In the genomic region with DNA sequence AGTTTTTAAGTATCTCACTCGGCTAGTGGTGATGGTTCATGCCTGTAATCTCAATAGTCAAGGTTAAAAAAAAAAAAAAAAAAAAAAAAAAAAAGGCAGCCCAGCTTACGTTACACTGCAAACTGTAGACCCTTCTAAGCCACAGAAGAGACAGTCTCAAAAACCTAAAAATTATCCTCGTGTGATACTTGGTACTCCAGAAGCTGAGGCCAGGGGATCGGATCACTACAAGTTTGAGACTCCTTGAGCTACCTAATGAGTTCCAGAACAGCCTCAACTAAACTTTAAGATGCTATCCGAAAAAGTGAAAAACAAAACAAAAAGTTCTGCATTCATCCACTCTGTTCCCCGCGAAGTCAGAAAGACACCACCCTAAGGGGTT, we compare ENCODE assay signal across 7 mouse cellular contexts. TPM values are rescaled to one million over a fixed set of nuclear protein-coding genes. Genes with fewer than 3 reads are reported as not detected.
A peak's percentile ranks its signal among the peaks of the same experiment; 100 is the strongest.
DNase-seq lines count a peak whose midpoint lies in the region; ATAC-seq and TF ChIP-seq lines count a peak whose summit lies in the region.

No protein-coding gene starts in this region.

- no peak for ATAC-seq in embryonic facial prominence, embryonic 13.5 days (ENCODE audit: insufficient number of reproducible peaks, insufficient read depth, low FRiP score, low TSS enrichment, low read depth)
- ATAC-seq in hindbrain, embryonic 14.5 days (ENCODE audit: low FRiP score) = no peak

- TF ChIP-seq CTCF in thymus, adult 2 months (IDR thresholded peaks at IDR 0.05; ENCODE audit: borderline replicate concordance, control insufficient read depth, extremely low read depth, insufficient read depth, low read length, poor library complexity) = no peak

- H3K4me1 ChIP-seq in thymus, adult 2 months (replicated peaks; ENCODE audit: control insufficient read depth, insufficient read depth, low read length) = no peaks in the 10 kb centered on the region
- peaks cover 26% of the 10 kb centered on the region for H3K4me1 ChIP-seq in embryonic facial prominence, embryonic 13.5 days
- peaks cover 27% of the 10 kb centered on the region for H3K4me1 ChIP-seq in hindbrain, embryonic 14.5 days (replicated peaks; ENCODE audit: control insufficient read depth, insufficient read depth, low read length)
- H3K4me1 ChIP-seq in midbrain, embryonic 10.5 days = peaks cover 25% of the 10 kb centered on the region

- H3K9me3 ChIP-seq in embryonic facial prominence, embryonic 13.5 days = no peaks in the 10 kb centered on the region
- no peaks in the 10 kb centered on the region for H3K9me3 ChIP-seq in hindbrain, embryonic 14.5 days (ENCODE audit: control insufficient read depth, low read length)
- H3K9me3 ChIP-seq in midbrain, embryonic 10.5 days (replicated peaks) = no peaks in the 10 kb centered on the region

- peak overlapping the region; percentile 76 for H3K4me2 ChIP-seq in embryonic facial prominence, embryonic 13.5 days
- peak overlapping the region; percentile 89 for H3K4me2 ChIP-seq in hindbrain, embryonic 14.5 days (replicated peaks)

- no peaks in the 10 kb centered on the region for H3K27me3 ChIP-seq in thymus, adult 2 months (ENCODE audit: control insufficient read depth, insufficient read depth, low read length)
- H3K27me3 ChIP-seq in embryonic facial prominence, embryonic 13.5 days = no peaks in the 10 kb centered on the region
- H3K27me3 ChIP-seq in hindbrain, embryonic 14.5 days (ENCODE audit: control insufficient read depth, insufficient read depth, low read length) = no peaks in the 10 kb centered on the region
- no peaks in the 10 kb centered on the region for H3K27me3 ChIP-seq in midbrain, embryonic 10.5 days (ENCODE audit: low read depth, poor library complexity, severe bottlenecking)

- H3K36me3 ChIP-seq in thymus, adult 2 months (ENCODE audit: control insufficient read depth, insufficient read depth, low read length) = peaks cover under 1% of the 10 kb centered on the region; the same call in 1 of the 2 replicates
- H3K36me3 ChIP-seq in embryonic facial prominence, embryonic 13.5 days = peaks cover 5% of the 10 kb centered on the region; the same call in 1 of the 2 replicates
- H3K36me3 ChIP-seq in hindbrain, embryonic 14.5 days (replicated peaks; ENCODE audit: control insufficient read depth, insufficient read depth) = peaks cover 6% of the 10 kb centered on the region; the same call in 1 of the 2 replicates
- H3K36me3 ChIP-seq in midbrain, embryonic 10.5 days = peaks cover 25% of the 10 kb centered on the region

- no peak overlapping the region for H3K4me3 ChIP-seq in thymus, adult 2 months (ENCODE audit: control insufficient read depth, insufficient read depth, low read length)
- peak overlapping the region; percentile 84 for H3K4me3 ChIP-seq in embryonic facial prominence, embryonic 13.5 days
- H3K4me3 ChIP-seq in hindbrain, embryonic 14.5 days (replicated peaks; ENCODE audit: low read length) = peak overlapping the region; percentile 62
- peak overlapping the region; percentile 88 for H3K4me3 ChIP-seq in midbrain, embryonic 10.5 days

- TF ChIP-seq POLR2A in thymus, adult 2 months (IDR thresholded peaks at IDR 0.05; ENCODE audit: control insufficient read depth, extremely low read depth, insufficient read depth, low read length, poor library complexity) = no peak

- 2% methylated on average over 7 of the region's 7 CpGs for WGBS in thymus, adult 2 months
- 2% methylated on average over 7 of the region's 7 CpGs for WGBS in embryonic facial prominence, embryonic 13.5 days
- WGBS in hindbrain, embryonic 14.5 days = 3% methylated on average over 7 of the region's 7 CpGs
- WGBS in midbrain, embryonic 10.5 days = 2% methylated on average over 7 of the region's 7 CpGs

- peak overlapping the region; percentile 79 for H3K9ac ChIP-seq in embryonic facial prominence, embryonic 13.5 days
- H3K9ac ChIP-seq in hindbrain, embryonic 14.5 days = peak overlapping the region; percentile 74; the same call in 1 of the 2 replicates

- H3K27ac ChIP-seq in thymus, adult 2 months (ENCODE audit: control insufficient read depth, insufficient read depth, low read length) = no peak overlapping the region; the same call in 1 of the 2 replicates
- H3K27ac ChIP-seq in embryonic facial prominence, embryonic 13.5 days = peak overlapping the region; percentile 88
- H3K27ac ChIP-seq in hindbrain, embryonic 14.5 days = peak overlapping the region; percentile 76; the same call in 1 of the 2 replicates
- peak overlapping the region; percentile 91 for H3K27ac ChIP-seq in midbrain, embryonic 10.5 days (replicated peaks)

- peak; percentile 1 for DNase-seq in thymus, adult 2 months
- DNase-seq in thymus, postnatal 25 days = no peak
- DNase-seq in hindbrain, embryonic 14.5 days (ENCODE audit: low spot score) = peak; percentile 33
- DNase-seq in midbrain, embryonic 10.5 days (ENCODE audit: low spot score) = peak; percentile 13
- DNase-seq in layer of hippocampus, adult 11-12 months (ENCODE audit: low spot score) = no peak
- no peak for DNase-seq in B cell, adult 2 months

RNA-seq across cellular contexts. Expression of a gene that starts 0.5 kb away (rescaled TPM):
- polyA plus RNA-seq in thymus, adult 2 months (2012; rRNA removed) = 5.2 and 5.9 TPM in 2 replicates
- polyA plus RNA-seq in embryonic facial prominence, embryonic 13.5 days (2015; fragmentation: Nextera tagmentation; extraction: Ambion mirVana) = 32.3 and 38.3 TPM in 2 replicates
- polyA plus RNA-seq in hindbrain, embryonic 14.5 days (2014; fragmentation: Nextera tagmentation; extraction: Ambion mirVana) = 11.8 and 13.9 TPM in 2 replicates
- 35.8 and 36.8 TPM in 2 replicates for polyA plus RNA-seq in midbrain, embryonic 10.5 days (2016; fragmentation: Nextera tagmentation; extraction: Ambion mirVana)

RNA-seq across cellular contexts. Expression of a gene that starts 0.9 kb away (rescaled TPM):
- polyA plus RNA-seq in thymus, adult 2 months (2012; rRNA removed) = 9.7 and 10.8 TPM in 2 replicates
- 83.1 and 87.9 TPM in 2 replicates for polyA plus RNA-seq in embryonic facial prominence, embryonic 13.5 days (2015; fragmentation: Nextera tagmentation; extraction: Ambion mirVana)
- 130 and 144 TPM in 2 replicates for polyA plus RNA-seq in hindbrain, embryonic 14.5 days (2014; fragmentation: Nextera tagmentation; extraction: Ambion mirVana)
- 62.2 and 71.7 TPM in 2 replicates for polyA plus RNA-seq in midbrain, embryonic 10.5 days (2016; fragmentation: Nextera tagmentation; extraction: Ambion mirVana)

RNA-seq across cellular contexts. Expression of a gene that starts 48.6 kb away (rescaled TPM):
- 57.6 and 63.3 TPM in 2 replicates for polyA plus RNA-seq in thymus, adult 2 months (2012; rRNA removed)
- 89.1 and 95.8 TPM in 2 replicates for polyA plus RNA-seq in embryonic facial prominence, embryonic 13.5 days (2015; fragmentation: Nextera tagmentation; extraction: Ambion mirVana)
- 110 and 111 TPM in 2 replicates for polyA plus RNA-seq in hindbrain, embryonic 14.5 days (2014; fragmentation: Nextera tagmentation; extraction: Ambion mirVana)
- polyA plus RNA-seq in midbrain, embryonic 10.5 days (2016; fragmentation: Nextera tagmentation; extraction: Ambion mirVana) = 71.4 and 81.9 TPM in 2 replicates

RNA-seq across cellular contexts. Expression of a gene that starts 54.0 kb away (rescaled TPM):
- polyA plus RNA-seq in thymus, adult 2 months (2012; rRNA removed) = 32.2 and 34.0 TPM in 2 replicates
- polyA plus RNA-seq in embryonic facial prominence, embryonic 13.5 days (2015; fragmentation: Nextera tagmentation; extraction: Ambion mirVana) = 135 and 141 TPM in 2 replicates
- 63.4 and 70.6 TPM in 2 replicates for polyA plus RNA-seq in hindbrain, embryonic 14.5 days (2014; fragmentation: Nextera tagmentation; extraction: Ambion mirVana)
- 112 and 114 TPM in 2 replicates for polyA plus RNA-seq in midbrain, embryonic 10.5 days (2016; fragmentation: Nextera tagmentation; extraction: Ambion mirVana)

Comparison
In these comparisons a context has a peak if more than half of its experiments do, and no peak if none do; other contexts are left out.
1. DNase-seq: peak in thymus, adult 2 months (single experiment), hindbrain, embryonic 14.5 days (single experiment) and midbrain, embryonic 10.5 days (single experiment); none in thymus, postnatal 25 days (single experiment), layer of hippocampus, adult 11-12 months (single experiment) and B cell, adult 2 months (0 of 2).